Mouse (Mus musculus) gastrocnemius, adult 2 months (tissue): ENCODE data around the gene Mas1. TPM values are rescaled to one million over a fixed set of nuclear protein-coding genes. Genes with fewer than 3 reads are reported as not detected.
A peak's percentile ranks its signal among the peaks of the same experiment; 100 is the strongest.
"Not testable (repeated sequence)": the region's sequence is repeated elsewhere in the genome, so short reads cannot be mapped to it uniquely, and the experiment has no call there.

Experiments used
- DNase-seq: peaks from one replicate; pipeline ENCODE4 v3.0.0; 2022
- H3K27ac ChIP-seq: fragments of 200-600 bp; 2 replicates; pipeline ENCODE4 v1.8.1; 2022; ENCODE audit warnings: mild to moderate bottlenecking
- H3K4me3 ChIP-seq: fragments of 200-600 bp; 2 replicates; pipeline ENCODE4 v1.8.1; 2022; ENCODE audit warnings: mild to moderate bottlenecking, moderate library complexity
- CTCF ChIP-seq: fragments of 200-600 bp; IDR thresholded peaks from 2 replicates; pipeline ENCODE4 v1.8.1; 2022; ENCODE audit warnings: antibody characterized with exemption, mild to moderate bottlenecking, moderate library complexity
- intact Hi-C: fragments of 180-260 bp; cut with DNase I; formaldehyde crosslinking; loops from one replicate; pipeline ENCODE4 v1.15.1; 2025
- long read RNA-seq, 2 experiments: library from polyadenylated mRNA; stranded (forward); transcript quantifications; one replicate each; pipeline ENCODE4 v2.0.0; 2021
- total RNA-seq, 2 experiments: library from RNA; stranded (reverse); gene quantifications; 2 replicates each; pipeline ENCODE4 v1.2.3; 2021

The Mas1 gene
- under 1 TPM; 0.23 to 0.25 TPM for total RNA-seq
- long read RNA-seq, experiment 1, partial matches to known transcripts, result 0 of 2 reads
- long read RNA-seq, experiment 1, other reads (novel, unspliced or antisense), result 2 of 2 reads
- long read RNA-seq, experiment 2, result 0 reads

DNA sequence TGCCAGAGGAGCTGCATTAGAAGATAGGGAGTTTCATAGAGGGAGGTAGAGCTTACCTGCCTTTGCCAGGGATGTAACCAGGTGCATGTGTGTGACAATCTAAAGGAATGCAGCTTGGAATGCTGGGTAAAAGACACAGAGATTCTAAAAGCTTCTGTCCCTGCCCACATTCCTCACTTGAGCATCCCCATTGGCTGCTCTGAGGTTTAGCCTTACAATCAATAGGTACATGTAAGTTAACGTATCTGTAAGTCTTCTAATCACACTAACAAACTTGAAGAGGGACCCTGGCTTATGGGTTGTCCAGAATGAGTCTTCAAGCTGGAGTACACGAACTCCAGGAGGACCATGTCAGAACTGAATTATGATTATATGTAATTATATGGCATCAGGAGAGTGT lies at the start of gene Mas1:
Gene Mas1, minus strand, starts transcription at position 101 of the 400 bp plus-strand sequence.
- intact Hi-C loops, result no loop called here
- Histone ChIP-seq H3K27ac (peak within 1 kb of the TSS; percentile 92), H3K4me3 (peak within 1 kb of the TSS; percentile 65)
- no peak for DNase-seq
- TF ChIP-seq CTCF, result no peak

DNA sequence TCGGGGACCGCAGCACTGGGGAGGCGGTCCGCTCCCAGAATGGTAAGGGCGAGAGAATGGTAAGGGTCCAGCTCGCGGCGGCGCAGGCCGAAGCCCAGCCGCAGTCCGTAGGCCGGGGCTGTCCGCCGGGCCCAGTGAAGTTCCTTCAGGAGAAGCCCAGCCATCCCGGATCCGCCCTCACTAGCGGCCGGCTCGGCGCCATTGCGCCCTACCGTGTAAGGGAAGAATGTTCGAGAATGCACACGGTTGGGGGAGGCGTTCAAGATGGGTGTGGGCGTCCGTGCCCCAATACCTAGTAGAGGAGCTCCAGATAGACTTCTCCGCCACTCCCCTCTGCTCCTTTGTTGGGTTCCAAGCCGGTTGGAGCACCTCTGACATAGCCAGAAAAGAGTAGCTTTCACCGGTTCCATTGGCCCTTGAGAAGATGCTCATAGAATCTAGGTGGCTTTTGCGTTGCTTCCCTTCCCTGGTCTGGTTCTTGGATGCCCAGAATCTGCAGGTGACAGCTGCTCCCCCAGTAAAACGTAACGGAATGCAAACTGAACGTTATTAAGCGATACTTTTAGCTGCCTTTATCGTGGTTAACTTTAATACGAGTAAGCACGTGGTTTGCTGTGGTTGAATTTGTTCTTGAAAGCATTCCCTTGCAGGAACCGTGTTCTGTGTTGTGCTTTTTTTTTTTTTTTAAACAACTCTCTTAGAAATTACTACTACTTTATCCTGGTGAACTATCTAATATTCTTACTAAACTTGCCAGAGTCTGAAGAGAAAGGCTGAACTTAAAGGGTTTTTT lies 48.8 kb upstream of the Mas1 start:
- Histone ChIP-seq H3K27ac (peak overlapping the region; percentile 94), H3K4me3 (peak overlapping the region; percentile 100)
- intact Hi-C loops, result loop anchor here (5.0 kb wide), 1 partner anchor 76 kb away; the partner anchor contains the start of gene Wtap
- no peak for TF ChIP-seq CTCF
- no peak for DNase-seq

DNA sequence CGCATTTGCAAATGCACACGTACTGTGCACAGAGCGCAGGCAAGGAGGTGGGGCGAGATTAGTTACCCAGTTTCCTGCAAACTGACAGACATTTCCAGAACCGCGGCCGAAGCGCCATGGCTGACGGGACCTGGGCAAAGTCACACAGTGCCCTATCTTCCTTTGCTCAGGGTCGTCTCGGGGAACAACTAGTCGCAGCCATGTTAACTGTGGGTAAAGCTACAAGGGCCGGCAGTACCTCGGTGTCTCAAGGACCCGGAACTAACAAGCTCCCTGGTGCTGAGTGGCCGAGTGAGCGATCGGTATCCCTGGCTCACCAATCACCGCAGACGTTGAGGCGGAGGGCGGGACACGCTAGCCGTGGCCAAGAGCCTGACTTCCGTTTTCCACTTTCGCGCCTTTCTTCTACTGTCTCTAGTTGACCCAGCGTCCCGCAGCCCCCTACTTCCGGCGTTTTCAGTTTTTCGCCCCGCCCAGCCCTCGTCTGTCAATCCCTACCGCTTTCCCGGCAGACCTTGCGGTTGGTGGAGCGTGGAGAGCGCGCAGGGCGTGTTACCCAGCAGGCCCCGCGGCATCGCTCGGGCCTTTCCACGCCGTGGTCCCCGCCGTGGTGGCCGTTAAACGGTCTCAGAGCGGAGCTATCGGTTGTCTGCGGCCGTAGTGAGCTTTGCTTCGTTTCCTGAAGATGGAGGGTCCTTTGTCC lies 48.1 kb upstream of the Mas1 start, which contains the start of gene Mrpl18:
Gene Mrpl18, minus strand, starts transcription at position 465 of the 703 bp plus-strand sequence.
- DNase-seq, result peak; percentile 99
- Histone ChIP-seq H3K27ac (peak within 1 kb of the TSS; percentile 94), H3K4me3 (peak within 1 kb of the TSS; percentile 100)
- intact Hi-C loops, result loop anchor here (5.0 kb wide), 1 partner anchor 76 kb away; the partner anchor contains the start of gene Wtap
- TF ChIP-seq CTCF, result no peak

DNA sequence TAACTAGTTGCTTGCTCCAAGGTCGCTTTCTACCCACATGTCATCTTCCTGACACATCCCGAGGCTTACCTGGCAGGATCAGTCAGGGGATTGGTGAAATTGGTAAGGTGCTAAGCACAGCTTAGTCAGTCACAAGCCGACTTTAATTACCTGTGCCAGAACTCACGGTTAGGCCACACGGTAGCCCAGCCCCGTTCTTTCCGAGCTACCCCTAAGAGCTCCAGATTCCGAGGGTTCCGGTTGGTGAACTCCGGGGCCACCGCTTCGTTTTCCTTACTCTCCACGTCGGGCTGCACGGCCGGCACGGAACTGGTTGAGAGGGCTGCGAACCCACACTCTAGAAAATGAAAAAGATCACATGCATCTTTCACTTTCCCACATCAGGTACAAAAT lies 47.5 kb upstream of the Mas1 start, which contains the start of gene Tcp1:
Gene Tcp1, plus strand, starts transcription at position 214 of the 393 bp plus-strand sequence.
- peak within 1 kb of the TSS; percentile 100 for H3K4me3 ChIP-seq

DNA sequence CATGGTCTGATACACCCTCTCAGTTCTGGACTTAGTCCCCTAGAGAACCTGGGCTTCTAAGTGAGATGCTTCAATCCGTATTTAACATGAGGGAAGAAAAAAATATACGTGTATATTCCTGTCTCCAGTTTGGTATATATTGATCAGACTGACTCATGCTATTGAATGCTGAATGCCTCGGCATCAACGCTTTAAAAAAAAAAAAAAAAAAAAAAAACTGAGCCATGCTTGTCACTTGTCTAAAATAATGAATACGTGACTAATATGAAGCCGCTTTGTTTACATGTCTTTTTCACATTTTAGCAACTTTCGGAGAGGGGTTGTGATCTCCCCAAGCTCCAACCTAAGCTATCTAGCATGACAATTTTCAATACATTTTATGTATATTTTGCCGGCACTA lies 42.4 kb upstream of the Mas1 start:
- intact Hi-C loops, result no loop called here
- DNase-seq, result no peak
- Histone ChIP-seq H3K4me3 (no peak overlapping the region), H3K27ac (no peak overlapping the region)
- no peak for TF ChIP-seq CTCF

More for the DNA sequence above, 47.5 kb upstream of the Mas1 start, which contains the start of gene Tcp1:
- peak within 1 kb of the TSS; percentile 94 for H3K27ac ChIP-seq
- intact Hi-C loops, result loop anchor here (5.0 kb wide), 1 partner anchor 77 kb away; the partner anchor contains the start of gene Wtap
- no peak for TF ChIP-seq CTCF
- DNase-seq, result no peak

DNA sequence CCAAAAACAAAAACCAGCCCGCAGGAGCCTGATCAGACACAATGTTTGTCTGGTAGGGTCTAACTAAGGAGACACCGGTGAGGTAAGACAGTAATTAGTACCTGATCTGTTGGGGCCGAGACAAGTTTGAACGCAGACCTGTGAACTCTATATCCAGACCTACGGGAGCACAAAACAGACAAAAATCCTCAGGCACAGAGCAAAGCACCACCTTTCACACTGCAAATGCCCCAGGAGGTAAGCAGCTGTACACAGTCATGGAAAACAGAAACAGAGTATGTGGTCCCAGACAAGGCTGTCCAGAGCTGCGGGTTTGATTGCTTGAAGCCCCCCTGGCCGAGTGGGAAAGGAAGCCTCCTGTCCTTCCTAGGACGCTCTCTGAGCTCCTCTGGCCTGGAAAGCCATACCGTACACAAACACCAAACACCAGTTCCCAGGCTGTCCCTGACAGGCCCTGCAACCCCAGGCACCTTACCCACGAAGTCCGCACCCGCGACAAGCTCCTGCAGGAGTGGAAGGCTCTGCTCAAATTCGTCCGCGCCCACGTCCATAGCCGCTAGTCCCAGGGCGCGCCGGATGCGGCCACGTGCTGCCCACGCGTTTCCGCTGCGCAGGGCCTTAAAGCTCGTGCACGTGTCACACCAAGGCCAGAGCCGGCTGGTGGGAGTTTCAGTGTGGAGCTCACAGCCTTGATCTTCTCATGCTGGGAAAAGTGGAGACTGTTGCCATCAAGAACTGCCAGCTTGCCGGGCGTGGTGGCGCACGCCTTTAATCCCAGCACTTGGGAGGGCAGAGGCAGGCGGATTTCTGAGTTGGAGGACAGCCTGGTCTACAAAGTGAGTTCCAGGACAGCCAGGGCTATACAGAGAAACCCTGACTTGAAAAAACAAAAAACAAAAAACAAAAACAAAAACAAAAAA lies 41.7 kb upstream of the Mas1 start, which contains the start of gene Pnldc1:
Gene Pnldc1, minus strand, starts transcription at position 870 of the 920 bp plus-strand sequence.
- H3K4me3 ChIP-seq, result no peak within 1 kb of the TSS
- DNase-seq, result no peak
- TF ChIP-seq CTCF, result no peak
- no peak within 1 kb of the TSS for H3K27ac ChIP-seq
- intact Hi-C loops, result no loop called here

DNA sequence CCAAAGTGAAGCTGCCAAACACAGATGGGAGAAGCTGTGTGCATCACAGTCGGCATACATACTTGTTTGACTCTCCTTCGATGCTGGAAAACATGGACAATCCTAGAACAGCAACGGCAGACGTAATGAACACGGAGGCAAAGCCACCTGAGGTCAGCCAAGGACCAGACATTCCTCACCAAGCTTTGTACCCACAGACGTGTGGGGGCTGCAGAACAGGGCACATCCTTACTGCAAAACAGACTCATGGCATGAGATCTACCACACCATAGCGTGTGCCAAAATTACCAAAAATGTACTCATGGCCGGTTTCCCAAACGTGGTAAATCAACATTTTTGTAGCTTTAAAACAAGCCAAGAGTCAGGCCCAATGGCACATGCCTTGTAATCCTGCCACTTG lies 38.5 kb upstream of the Mas1 start:
- TF ChIP-seq CTCF, result no peak
- intact Hi-C loops, result no loop called here
- no peak for DNase-seq
- Histone ChIP-seq H3K27ac (no peak overlapping the region), H3K4me3 (no peak overlapping the region)

DNA sequence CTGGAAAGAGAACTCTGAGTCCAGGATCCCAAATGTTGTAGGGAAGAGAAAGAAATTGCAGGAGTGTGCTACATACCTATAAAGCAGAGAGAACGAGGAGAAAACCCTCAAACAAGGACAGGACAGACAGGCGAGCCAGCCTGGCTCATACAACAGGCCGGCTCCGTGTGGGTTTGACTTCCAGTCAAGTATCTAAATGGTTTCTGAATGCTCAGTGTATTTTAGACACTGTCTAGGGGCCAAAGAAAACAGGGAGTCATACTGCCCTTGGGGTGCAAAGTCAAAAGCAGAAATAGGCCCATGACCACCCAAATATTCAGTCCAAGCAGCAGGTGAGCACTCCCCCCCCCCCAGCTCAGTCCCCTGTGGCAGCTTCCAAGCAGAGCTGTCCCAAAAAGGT lies 37.9 kb upstream of the Mas1 start:
- Histone ChIP-seq H3K27ac (no peak overlapping the region), H3K4me3 (no peak overlapping the region)
- intact Hi-C loops, result no loop called here
- no peak for TF ChIP-seq CTCF
- no peak for DNase-seq

DNA sequence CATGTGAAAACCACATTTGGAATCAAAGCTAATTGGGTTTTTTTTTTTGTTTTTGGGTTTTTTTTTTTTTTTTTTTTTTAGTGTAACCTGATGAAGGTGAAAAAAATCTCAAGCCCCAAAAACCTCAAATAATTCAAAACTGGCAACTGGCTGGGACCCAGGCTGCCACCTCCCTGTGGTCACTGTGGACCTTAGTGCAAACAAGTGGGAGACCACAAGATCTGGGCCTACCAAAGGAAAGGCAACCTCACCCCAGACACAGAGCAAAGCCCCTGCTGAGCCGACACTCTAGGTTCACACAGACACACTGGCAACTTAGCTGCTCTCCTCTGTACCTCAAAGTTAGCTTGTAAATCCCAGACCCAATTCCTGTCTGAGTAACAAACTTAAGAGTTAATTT lies 36.4 kb upstream of the Mas1 start:
- no peak for TF ChIP-seq CTCF
- H3K27ac ChIP-seq, result no peak overlapping the region
- intact Hi-C loops, result no loop called here

DNA sequence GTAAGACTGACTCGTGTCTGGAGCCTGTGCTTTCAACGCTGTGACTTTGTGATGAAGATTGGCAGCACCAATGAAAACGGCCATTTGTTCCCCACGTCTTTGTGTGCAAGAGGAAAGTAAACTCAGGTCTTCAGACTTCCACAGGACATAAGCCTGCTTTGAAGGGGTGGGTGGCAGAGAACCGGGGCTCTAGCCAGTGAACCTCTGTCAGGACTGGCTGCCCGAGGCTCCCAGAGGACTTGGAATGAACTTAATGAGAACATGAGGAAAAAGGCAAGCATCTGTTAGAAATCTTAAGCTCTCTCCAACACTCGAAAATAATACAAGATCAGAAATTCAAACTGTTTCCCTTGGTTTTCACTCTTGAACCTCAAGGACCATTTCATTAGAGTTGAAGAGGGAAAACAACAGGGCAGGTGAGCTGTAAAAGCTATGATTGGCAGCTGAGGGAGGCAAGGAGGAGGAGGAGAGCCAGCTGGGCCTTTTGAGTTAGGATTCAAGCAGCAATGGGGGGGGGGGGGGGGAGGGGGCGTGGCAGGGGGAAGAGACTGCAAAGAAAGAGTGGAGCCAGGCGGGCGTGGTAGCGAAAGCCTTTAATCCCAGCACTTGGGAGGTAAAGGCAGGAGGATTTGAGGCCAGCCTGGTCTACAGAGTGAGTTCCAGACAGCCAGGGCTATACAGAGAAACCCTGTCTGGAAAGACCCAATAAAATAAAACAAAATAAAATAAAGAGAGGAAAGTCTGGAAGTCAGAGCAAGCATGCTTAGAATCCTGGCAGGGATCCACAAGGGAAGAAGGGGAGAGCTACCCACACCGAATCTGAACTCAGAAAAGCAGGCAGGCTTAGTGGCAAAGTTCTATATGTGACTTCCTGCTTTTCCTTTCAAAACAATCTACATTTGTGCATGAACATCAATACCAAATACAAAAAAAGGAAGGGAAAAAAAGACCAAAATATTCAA lies 35.7 kb upstream of the Mas1 start:
- Histone ChIP-seq H3K27ac (no peak overlapping the region), H3K4me3 (no peak overlapping the region)
- DNase-seq, result no peak
- TF ChIP-seq CTCF, result no peak
- intact Hi-C loops, result no loop called here

More for the DNA sequence above, 36.4 kb upstream of the Mas1 start:
- H3K4me3 ChIP-seq, result no peak overlapping the region
- no peak for DNase-seq

DNA sequence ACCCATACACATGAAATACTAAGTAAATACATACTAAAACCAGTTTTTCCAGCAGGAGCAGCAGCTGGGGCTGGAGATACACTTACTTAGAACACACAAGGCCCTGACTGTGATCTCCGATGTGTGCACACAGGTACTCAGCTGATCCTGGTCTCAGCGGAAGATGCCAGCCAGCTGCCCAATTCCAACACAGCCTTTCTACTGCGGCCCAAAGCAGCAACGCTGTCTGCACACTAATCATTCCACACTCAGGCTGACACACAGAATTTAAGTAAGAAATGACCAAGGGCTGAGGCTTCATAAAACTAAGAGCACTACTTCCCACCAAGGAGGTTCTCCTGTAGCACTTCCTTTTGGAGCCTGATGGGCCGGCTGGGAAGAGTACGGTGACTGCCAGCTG lies 34.3 kb upstream of the Mas1 start:
- TF ChIP-seq CTCF, result no peak
- DNase-seq, result no peak
- Histone ChIP-seq H3K27ac (no peak overlapping the region), H3K4me3 (no peak overlapping the region)
- intact Hi-C loops, result no loop called here

DNA sequence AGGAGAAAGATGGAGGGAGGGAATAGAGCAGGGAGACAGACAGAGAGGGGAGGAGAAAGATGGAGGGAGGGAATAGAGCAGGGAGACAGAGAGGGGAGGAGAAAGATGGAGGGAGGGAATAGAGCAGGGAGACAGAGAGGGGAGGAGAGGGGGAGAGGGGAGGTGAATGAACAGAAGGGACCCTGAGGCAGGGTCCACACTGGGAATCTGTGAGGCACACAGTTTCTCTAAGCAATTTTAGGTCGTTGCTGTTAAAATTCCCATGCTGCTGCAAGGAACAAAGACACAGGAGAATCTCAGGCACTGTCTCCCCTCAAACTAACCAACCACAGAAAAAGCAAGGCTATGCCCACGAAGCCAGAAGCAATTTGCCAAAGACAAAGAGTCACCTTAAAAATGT lies 30.7 kb upstream of the Mas1 start:
- H3K27ac ChIP-seq, H3K4me3 ChIP-seq, intact Hi-C loops, DNase-seq: not testable (repeated sequence)
